Mouse (Mus musculus): Measurements from ENCODE around the gene Ap5m1. TPM values are rescaled to one million over a fixed set of nuclear protein-coding genes. Genes with fewer than 3 reads are reported as not detected.

The Ap5m1 gene
- total RNA-seq, 2 experiments from 2014 or later = 10.7 to 11.0 TPM

GRCm38 (mm10) chr14:49121723-49122122 is 55.8 kb downstream of the Ap5m1 start:
- intact Hi-C loops (cut with DNase I) = no loop called here
- no peak for DNase-seq

GRCm38 (mm10) chr14:49127162-49127779 is 61.4 kb downstream of the Ap5m1 start:
- DNase-seq = no peak
- intact Hi-C loops (cut with DNase I) = no loop called here

GRCm38 (mm10) chr14:49128544-49129263 is 62.8 kb downstream of the Ap5m1 start:
- intact Hi-C loops (cut with DNase I) = no loop called here
- no peak for DNase-seq

- no peak for DNase-seq
- intact Hi-C loops (cut with DNase I) = no loop called here
Observed at GRCm38 (mm10) chr14:49132391-49132790, 66.5 kb downstream of the Ap5m1 start.

GRCm38 (mm10) chr14:49138171-49138570 is 72.3 kb downstream of the Ap5m1 start:
- no peak for DNase-seq
- intact Hi-C loops (cut with DNase I) = no loop called here

GRCm38 (mm10) chr14:49140756-49141155 is 74.9 kb downstream of the Ap5m1 start:
- no peak for DNase-seq
- intact Hi-C loops (cut with DNase I) = no loop called here

Other genes starting within 250 kb of the Ap5m1 start
- 10 to 100 TPM; 18.8 to 20.2 TPM for gene Exoc5, start 556 bp downstream of the Ap5m1 start, total RNA-seq (2021)
- gene Naa30, start 106.1 kb downstream of the Ap5m1 start, total RNA-seq (2021) = 10 to 100 TPM; 25.6 to 26.6 TPM
- not detected for gene ccdc198, start 179.4 kb downstream of the Ap5m1 start, total RNA-seq (2021)